Mouse (Mus musculus): ENCODE measurements around the gene Cdk2ap2. TPM values are rescaled to one million over a fixed set of nuclear protein-coding genes. Genes with fewer than 3 reads are reported as not detected.
"Not testable (repeated sequence)": the region's sequence is repeated elsewhere in the genome, so short reads cannot be mapped to it uniquely, and the experiment has no call there.

The Cdk2ap2 gene
- total RNA-seq, 2 experiments from 2014 or later = 25.0 to 34.1 TPM

DNA sequence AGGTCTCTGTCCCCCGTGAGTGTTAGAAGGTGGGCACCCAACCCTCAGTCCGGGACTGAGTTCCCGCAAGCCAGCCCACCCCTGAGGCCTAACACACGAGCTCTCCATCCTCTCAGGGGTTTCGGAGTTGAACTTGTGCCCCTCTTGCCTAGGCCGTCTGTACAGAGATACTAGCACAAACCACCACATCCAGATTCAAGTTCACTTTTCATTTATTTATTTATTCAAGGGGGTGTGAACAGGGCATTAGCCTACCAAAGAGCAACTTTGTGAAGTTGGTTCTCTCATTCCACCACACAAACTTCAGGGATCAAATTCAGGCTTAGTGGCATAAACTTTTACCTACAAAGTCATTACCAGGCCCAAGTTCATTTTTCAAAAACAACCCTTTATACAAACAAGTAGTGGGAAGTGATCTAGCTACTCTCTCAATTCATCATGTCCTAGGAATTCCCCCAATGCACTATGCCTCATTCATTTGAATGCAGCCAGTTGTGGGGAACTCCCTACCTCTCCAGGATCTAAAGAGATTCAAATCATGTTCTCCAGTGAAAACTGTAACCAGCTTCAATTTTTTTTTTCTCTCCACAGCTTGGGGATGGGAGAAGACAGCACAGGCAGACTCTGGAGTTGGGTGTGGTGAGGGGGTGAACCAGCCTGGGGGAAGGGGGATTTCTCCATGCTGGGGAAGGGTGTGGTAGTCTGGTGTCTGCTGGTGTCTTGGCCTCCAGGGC, 38.4 kb downstream of the Cdk2ap2 start:
- not testable (repeated sequence) for DNase-seq (ENCODE audit: low spot score in 2 of 2)

DNA sequence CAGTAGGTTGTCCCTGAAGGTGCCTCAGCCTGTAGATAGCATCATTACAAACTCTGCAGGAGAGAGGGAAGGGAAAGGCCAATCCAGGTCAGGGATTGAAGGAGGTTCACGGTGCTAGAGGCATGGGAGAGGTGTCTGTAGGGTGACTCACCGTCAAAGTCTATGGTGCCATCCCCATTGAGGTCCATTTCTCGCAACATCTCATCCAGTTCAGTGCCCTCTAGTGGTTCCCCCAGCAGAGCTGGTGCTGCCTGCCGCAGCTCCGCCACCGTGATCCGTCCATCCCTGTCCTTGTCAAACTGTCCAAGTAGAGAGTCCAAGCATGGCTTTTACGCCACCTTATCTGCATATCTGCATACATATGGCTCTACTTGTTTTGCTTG, 39.0 kb downstream of the Cdk2ap2 start:
- DNase-seq (ENCODE audit: low spot score in 2 of 2) = not testable (repeated sequence)

DNA sequence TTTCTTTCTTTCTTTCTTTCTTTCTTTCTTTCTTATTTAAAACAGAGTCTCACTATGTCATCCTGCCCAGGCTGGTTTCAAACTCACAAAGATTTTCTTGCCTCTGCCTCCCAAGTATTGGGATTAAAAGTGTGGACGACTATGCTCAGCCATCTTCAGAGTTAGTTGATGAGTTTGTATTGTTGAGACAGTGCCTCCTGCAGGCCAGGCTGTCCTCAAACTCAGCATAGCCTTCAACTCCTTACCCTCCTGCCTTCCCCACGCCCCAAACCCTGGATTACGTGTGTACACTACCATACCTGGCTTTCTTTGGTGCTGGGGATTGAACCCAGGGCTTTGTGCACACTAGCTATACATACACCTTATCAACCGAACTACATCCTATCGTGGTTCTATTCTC, 39.5 kb downstream of the Cdk2ap2 start:
- no peak for DNase-seq (ENCODE audit: low spot score in 2 of 2)

DNA sequence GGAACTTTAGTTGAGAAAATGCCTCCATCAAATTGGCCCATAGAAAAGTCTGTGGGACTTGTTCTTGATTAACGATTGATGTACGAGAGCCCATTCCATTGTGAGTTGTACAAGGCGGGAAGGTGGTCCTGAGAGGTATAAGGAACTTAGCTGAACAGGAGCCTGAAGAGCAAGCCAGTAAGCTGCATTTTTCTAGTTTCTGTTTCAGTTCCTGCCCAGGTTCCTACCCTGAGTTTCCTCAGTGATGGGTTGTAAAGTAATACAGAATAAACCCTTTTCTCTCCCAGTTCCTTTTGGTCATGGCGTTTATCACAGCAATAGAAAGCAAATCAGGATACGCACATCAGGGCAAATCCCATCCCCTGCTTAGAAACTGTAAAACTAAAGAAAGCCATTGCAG, 40.9 kb downstream of the Cdk2ap2 start:
- DNase-seq (ENCODE audit: low spot score in 2 of 2) = no peak

DNA sequence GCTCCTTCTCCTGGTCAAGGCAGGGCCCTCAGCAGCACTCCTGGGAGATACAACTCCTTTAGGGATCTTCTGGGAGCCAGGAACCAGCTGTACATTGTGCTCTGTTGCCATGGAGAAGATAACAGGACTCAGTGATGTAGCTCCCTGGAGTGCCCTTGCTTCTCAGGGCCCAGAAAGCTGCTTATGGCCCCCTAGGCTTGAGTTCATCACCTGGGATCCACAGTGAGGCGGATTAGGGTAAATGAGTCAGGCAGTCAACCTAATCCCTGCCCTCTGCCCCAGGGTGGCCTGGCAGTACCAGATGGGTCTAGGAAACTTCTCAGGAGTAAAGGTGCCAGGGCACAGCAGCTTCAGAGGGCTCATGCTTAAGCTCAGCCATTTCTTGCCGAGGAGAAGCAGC, 42.5 kb downstream of the Cdk2ap2 start, which contains the start of gene Gpr152:
Gene Gpr152, plus strand, starts transcription at position 342 of the 400 bp plus-strand sequence.
- no peak for DNase-seq (ENCODE audit: low spot score in 2 of 2)

DNA sequence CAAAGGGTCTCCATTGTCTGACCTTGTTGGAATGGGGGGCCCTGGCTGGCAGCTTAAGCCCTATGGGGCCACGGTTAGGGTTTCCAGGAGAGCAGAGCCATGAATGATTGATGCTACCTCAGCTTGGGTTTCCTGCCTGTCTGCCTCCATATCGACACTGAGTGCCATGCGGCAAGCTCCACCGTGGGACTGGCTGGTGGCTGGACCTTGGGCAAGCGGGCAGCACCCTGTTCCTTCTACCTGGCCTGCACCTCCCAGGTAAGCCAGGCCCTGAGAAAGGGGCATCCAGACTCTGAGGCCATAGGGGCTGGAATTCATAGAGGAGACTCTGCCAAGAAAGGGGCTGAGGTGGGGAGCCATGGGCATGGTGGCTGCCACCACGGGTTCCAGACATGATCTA, 43.2 kb downstream of the Cdk2ap2 start:
- no peak for DNase-seq (ENCODE audit: low spot score in 2 of 2)

DNA sequence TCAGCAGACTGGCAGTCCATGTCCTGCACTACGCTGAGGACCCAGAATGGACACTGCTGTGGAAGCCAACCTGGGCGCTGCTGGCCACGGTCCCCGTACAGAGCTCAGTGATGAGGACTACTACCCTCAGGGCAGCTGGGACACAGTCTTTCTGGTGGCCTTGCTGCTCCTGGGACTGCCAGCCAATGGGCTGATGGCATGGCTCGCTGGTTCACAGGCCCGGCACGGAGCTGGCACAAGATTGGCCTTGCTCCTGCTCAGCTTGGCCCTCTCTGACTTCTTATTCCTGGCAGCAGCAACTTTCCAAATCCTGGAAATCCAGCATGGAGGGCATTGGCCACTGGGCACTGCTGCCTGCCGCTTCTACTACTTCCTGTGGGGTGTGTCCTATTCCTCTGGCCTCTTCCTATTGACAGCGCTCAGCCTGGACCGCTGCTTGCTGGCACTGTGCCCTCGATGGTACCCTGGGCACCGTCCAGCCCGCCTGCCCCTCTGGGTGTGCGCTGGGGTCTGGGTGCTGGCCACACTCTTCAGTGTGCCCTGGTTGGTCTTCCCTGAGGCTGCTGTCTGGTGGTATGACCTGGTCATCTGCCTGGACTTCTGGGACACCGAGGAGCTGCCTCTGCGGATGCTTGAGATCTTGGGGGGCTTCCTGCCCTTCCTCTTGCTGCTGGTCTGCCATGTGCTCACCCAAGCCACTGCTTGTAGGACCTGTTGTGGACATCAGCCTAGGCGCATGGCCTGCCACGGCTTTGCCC, 45.6 kb downstream of the Cdk2ap2 start:
- no peak for DNase-seq (ENCODE audit: low spot score in 2 of 2)

DNA sequence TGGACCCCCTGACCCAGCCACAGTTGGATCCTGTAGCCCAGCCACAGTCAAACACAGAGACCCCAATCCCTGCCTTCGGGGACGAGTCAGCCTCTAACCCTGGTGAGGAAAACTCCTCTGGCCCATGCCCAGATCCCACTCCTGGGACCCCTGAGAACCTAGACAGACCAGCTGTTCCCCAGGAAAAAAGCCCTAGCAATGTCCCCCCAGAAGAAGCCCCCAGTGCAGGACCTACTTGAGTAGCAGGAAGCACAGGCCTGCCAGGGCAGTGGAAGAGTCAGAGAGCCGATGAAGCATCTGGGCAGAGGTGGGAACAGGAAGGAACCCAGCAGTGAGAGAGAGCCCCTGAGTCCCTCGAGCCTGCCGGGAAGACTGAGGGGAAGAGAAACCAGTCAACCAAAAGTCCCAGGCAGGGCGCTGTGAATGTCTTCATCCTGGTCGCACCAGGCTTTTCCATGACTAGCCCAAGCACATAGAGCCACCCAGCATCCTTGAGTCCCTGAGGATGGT, 46.8 kb downstream of the Cdk2ap2 start, which contains the start of gene Cabp4:
Gene Cabp4, minus strand, starts transcription at position 275 of the 510 bp plus-strand sequence.
- no peak for DNase-seq (ENCODE audit: low spot score in 2 of 2)

DNA sequence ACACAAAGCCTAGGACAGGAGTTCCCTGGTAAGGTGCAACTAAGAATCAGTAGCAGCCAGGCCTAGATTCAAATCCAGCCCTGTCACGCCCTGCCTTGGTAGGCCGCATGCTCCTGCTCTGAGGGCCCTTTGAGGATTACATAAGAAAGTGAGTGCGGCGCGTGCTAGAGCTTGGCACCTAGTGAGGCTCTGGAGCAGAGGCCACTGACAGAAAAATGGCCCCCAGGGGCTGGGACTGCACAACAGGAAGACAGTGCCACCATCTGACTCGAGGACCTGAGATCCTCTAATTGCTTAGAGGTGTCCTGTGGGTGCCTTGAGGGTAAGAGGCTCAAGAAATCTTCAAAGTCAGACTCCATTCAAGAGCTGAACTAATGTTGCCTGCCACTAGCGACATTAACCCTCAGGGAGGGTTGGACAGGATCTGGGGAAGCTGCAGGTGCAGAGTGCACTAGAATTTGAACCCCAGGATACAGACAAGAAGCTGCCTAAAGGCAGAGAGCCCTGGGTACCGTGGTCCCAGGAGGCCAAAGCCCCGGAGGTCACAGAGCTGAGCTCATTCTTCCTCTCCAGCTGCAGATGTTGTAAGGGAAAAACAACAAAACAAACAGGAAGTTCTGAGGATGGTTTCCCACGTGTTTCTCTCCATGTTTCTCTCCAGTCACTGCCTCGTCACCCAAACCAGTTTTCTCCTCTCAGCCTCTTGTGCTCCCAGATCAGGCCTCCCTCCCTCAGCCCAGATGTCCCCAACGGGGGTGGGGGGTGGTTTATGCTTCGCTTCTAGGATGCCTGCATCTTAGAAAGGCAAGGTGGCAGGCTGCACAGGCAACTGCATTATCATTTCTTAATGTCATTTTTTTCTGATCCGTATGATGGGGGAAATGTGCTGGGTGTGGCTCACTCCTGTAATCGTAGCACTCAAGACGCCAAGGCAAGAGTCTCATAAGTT, 47.8 kb downstream of the Cdk2ap2 start:
- no peak for DNase-seq (ENCODE audit: low spot score in 2 of 2)

DNA sequence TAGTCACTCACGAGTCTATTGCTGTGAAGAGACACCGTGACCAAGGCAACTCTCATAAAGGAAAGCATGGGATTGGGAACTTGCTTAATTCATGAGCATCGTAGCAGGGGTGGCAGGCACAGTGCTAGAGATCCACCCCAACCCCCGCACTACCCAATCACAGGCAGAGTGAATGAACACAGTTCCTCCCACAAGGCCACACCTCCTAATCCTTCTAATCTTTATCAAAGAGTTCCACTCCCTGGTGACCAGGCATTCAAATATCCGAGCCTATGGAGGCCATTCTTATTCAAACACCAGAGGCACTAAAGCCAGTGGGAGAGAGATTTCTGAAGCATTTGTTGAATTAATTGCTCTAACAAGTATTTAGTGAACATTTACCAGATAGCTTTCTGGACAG, 49.0 kb downstream of the Cdk2ap2 start:
- DNase-seq (ENCODE audit: low spot score in 2 of 2) = no peak

DNA sequence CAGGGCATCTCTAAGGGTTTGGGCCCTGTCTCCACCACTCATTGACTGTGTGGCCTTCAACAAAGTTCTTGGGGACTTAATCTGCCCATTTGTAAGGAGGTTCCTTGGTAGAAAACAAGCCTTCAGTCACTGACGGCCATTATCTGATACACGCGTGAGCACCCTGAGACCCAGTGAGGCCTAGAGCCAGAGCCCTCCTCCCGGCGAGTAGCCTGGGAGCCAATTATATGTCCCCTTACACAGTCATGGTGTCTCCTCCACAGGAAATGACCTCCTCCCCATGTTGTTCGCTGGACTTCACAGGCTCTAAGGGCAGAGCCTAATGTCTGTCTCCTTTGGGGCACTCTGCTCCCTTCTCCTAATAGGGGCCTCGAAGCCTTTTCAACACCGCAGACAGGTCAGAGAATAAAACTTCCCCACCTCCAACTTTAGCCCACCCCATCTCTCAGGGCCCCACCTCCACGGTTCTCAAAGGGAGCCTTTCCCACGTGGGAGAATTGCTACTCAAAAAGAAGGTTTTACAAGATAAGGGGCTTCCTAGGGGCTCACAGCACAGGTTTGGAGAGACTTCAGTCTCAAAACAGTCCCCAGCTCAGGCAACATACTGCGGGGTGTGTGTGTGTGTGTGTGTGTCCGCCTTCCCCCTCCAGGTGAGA, 49.5 kb downstream of the Cdk2ap2 start:
- DNase-seq (ENCODE audit: low spot score in 2 of 2) = no peak

DNA sequence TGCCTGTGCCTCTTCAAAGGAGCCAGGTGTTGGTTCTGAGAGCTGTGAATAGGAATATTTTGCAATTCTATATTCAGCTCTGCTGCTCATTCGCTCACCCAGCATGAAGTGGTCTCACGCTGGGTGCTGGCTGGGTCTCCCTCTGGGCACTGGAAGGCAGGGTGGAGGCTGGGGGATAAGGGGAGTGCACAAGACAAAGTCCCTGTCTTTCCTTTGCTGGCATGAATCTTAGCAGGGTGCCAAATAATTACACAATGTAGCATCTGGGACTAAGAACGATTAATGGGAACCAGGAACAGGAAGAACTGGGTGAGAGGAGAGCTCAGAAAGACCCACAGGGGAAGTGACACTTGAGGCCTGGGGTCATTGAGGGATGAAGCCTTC, 50.0 kb downstream of the Cdk2ap2 start:
- DNase-seq (ENCODE audit: low spot score in 2 of 2) = no peak

DNA sequence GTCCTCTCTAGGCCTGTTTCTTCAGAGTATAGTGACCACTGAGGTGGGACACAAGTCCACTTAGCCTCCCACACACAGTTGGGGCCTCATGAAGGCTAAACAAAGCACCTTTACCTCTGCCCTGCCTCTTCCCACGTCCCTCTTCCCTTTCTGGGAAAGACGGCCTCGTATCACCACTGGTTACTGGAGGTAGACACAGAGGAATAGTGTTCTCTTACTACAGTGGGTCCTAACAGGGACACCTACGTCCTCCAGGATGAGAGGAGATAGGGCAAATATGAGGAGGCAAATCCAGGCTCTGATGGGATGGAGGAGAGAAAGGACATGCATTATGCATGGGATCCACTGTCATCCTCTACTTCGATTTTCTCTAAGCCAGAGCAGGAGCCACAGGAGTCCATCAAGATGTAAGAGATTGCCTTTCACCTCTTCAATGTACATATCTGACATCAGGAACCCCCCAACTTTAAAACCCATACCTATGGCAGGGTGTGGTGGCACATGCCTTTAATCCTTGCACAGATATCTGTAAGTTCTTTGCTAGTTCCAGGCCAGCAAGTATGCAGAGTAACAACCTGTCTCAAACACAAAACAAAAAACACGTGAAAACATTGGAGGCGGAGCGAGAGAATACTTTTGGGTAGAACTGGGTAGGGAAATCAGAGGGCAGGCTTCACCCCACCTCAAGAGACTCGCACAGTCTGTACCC, 51.0 kb downstream of the Cdk2ap2 start:
- no peak for DNase-seq (ENCODE audit: low spot score in 2 of 2)

DNA sequence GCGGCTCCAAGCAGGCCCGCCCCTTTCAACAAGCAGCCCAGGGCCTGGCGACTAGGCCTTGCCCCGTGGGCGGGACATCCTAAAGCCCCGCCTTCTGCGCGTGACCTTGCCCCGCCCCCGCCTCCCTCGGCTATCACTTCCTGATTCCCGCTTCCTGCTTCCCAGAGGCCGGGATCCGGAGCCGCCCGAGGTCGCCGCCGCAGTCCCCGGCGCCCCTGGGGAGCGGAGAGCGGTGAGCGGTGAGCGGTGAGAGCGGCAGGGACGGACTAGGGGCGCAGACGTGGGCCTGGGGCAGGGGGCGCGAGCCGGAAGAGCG, 51.5 kb downstream of the Cdk2ap2 start, which contains the start of gene Coro1b:
Gene Coro1b, plus strand, starts transcription at position 129 of the 316 bp plus-strand sequence.
- peak; percentile 92 to 95 for DNase-seq (ENCODE audit: low spot score in 2 of 2)

Other genes with a start within 250 kb of the Cdk2ap2 start
- 100 to 1,000 TPM in 1 of 2 experiments, 10 to 100 TPM in 1; 98.8 to 100 TPM for gene Chka, start 245.4 kb upstream of the Cdk2ap2 start, total RNA-seq (2021)
- 10 to 100 TPM; 15.4 to 20.2 TPM for gene Tcirg1, start 190.0 kb upstream of the Cdk2ap2 start, total RNA-seq (2021)
- gene Ndufs8, start 184.4 kb upstream of the Cdk2ap2 start, total RNA-seq (2021) = 100 to 1,000 TPM; 130 TPM
- gene Aldh3b1, start 167.4 kb upstream of the Cdk2ap2 start, total RNA-seq (2021) = 1 to 10 TPM; 2.8 TPM
- 10 to 100 TPM; 17.1 to 18.1 TPM for gene Unc93b1, start 162.0 kb upstream of the Cdk2ap2 start, total RNA-seq (2021)
- not detected for gene Aldh3b3, start 138.5 kb upstream of the Cdk2ap2 start, total RNA-seq (2021)
- gene Aldh3b2, start 124.9 kb upstream of the Cdk2ap2 start, total RNA-seq (2021) = 1 to 10 TPM in 1 of 2 experiments, under 1 TPM in 1; 0.98 to 1.9 TPM
- 1 to 10 TPM; 2.0 to 2.3 TPM for gene Acy3, start 110.6 kb upstream of the Cdk2ap2 start, total RNA-seq (2021)
- gene Tbx10, start 104.4 kb upstream of the Cdk2ap2 start, total RNA-seq (2021) = not detected
- 10 to 100 TPM; 12.3 to 12.5 TPM for gene Nudt8, start 96.6 kb upstream of the Cdk2ap2 start, total RNA-seq (2021)
- 1 to 10 TPM; 1.5 to 2.2 TPM for gene Gm49405, start 96.6 kb upstream of the Cdk2ap2 start, total RNA-seq (2021)
- gene Doc2g, start 93.9 kb upstream of the Cdk2ap2 start, total RNA-seq (2021) = 1 to 10 TPM; 2.3 to 3.0 TPM
- 100 to 1,000 TPM; 234 to 250 TPM for gene Ndufv1, start 84.4 kb upstream of the Cdk2ap2 start, total RNA-seq (2021)
- gene Gstp1, start 59.2 kb upstream of the Cdk2ap2 start, total RNA-seq (2021) = 100 to 1,000 TPM; 264 to 267 TPM
- 10 to 100 TPM; 25.9 to 48.3 TPM for gene Gstp2, start 51.2 kb upstream of the Cdk2ap2 start, total RNA-seq (2021)
- not detected for gene Gstp3, start 37.6 kb upstream of the Cdk2ap2 start, total RNA-seq (2021)
- gene Cabp2, start 15.6 kb upstream of the Cdk2ap2 start, total RNA-seq (2021) = not detected
- gene Pitpnm1, start 2.8 kb downstream of the Cdk2ap2 start, total RNA-seq (2021) = 100 to 1,000 TPM; 192 to 214 TPM
- gene Aip, start 28.7 kb downstream of the Cdk2ap2 start, total RNA-seq (2021) = 10 to 100 TPM; 73.9 to 83.2 TPM
- not detected for gene Gpr152, start 42.6 kb downstream of the Cdk2ap2 start, total RNA-seq (2021)
- not detected for gene Cabp4, start 46.9 kb downstream of the Cdk2ap2 start, total RNA-seq (2021)
- 100 to 1,000 TPM in 1 of 2 experiments, 10 to 100 TPM in 1; 91.1 to 102 TPM for gene Coro1b, start 51.4 kb downstream of the Cdk2ap2 start, total RNA-seq (2021)
- 1 to 10 TPM in 1 of 2 experiments, under 1 TPM in 1; 0.99 to 2.5 TPM for gene Ptprcap, start 56.4 kb downstream of the Cdk2ap2 start, total RNA-seq (2021)
- 10 to 100 TPM; 32.6 to 40.9 TPM for gene Rps6kb2, start 66.2 kb downstream of the Cdk2ap2 start, total RNA-seq (2021)
- gene Carns1, start 78.3 kb downstream of the Cdk2ap2 start, total RNA-seq (2021) = 1 to 10 TPM; 4.0 to 4.9 TPM
- gene Tbc1d10c, start 94.1 kb downstream of the Cdk2ap2 start, total RNA-seq (2021) = 1 to 10 TPM in 1 of 2 experiments, under 1 TPM in 1; 0.74 to 1.8 TPM
- 100 to 1,000 TPM; 281 TPM for gene Ppp1ca, start 94.9 kb downstream of the Cdk2ap2 start, total RNA-seq (2021)
- gene Rad9a, start 104.5 kb downstream of the Cdk2ap2 start, total RNA-seq (2021) = 1 to 10 TPM; 6.6 to 6.7 TPM
- gene Clcf1, start 117.1 kb downstream of the Cdk2ap2 start, total RNA-seq (2021) = under 1 TPM; 0.88 to 0.90 TPM
- gene AC109138.7, start 117.2 kb downstream of the Cdk2ap2 start, total RNA-seq (2021) = not detected
- gene Pold4, start 134.7 kb downstream of the Cdk2ap2 start, total RNA-seq (2021) = 10 to 100 TPM; 11.9 to 13.5 TPM
- 10 to 100 TPM; 51.6 to 55.7 TPM for gene Ssh3, start 172.0 kb downstream of the Cdk2ap2 start, total RNA-seq (2021)
- gene Ankrd13d, start 186.0 kb downstream of the Cdk2ap2 start, total RNA-seq (2021) = 10 to 100 TPM; 70.3 to 81.8 TPM
- gene Grk2, start 209.0 kb downstream of the Cdk2ap2 start, total RNA-seq (2021) = 100 to 1,000 TPM; 146 to 150 TPM